Mouse (Mus musculus): Measurements from ENCODE around the gene Tmem43. TPM values are rescaled to one million over a fixed set of nuclear protein-coding genes. Genes with fewer than 3 reads are reported as not detected.

The Tmem43 gene
- total RNA-seq, 2 experiments from 2014 or later = 37.5 to 41.7 TPM

DNA sequence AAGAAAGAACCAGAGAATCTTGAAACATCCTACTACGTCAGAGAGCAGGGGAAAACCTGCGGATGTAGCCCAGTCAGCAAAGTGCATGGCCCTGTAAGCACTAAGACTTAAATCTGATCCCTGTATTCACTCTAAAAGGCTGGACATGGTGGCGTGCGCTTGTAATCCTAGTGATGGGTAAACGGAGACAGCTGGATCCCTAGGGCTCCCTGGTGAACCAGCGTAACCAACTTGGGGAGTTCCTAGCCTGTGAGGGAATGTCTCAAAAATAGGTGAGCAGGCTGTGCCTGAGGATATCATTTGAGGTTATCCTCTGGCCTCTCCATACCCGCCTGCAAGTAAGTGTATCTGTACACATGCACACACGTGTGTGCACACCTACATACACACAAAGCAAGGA, 57.2 kb downstream of the Tmem43 start:
- intact Hi-C loops (cut with DNase I; ENCODE audit: low total_unique reads) = no loop called here
- no peak for DNase-seq

DNA sequence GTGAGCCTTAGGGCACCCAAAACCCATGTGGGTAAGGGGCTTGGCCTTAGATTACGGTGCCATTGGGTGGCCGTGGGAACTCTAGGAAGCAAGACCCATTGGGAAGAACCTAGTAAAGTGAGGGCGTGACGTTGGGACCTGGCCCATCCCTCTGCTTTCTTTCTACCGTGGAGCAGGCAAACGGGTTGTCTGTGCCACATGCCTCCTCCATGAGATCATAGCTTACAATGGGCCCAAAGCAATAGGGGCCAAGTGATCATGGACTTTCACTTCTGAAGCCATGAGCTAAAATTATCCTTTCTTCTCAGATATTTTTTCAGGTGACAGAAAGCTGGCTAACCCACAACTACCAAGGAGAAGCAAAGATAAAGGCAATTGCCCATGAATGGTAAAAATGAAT, 57.8 kb downstream of the Tmem43 start:
- DNase-seq = no peak
- intact Hi-C loops (cut with DNase I; ENCODE audit: low total_unique reads) = no loop called here

DNA sequence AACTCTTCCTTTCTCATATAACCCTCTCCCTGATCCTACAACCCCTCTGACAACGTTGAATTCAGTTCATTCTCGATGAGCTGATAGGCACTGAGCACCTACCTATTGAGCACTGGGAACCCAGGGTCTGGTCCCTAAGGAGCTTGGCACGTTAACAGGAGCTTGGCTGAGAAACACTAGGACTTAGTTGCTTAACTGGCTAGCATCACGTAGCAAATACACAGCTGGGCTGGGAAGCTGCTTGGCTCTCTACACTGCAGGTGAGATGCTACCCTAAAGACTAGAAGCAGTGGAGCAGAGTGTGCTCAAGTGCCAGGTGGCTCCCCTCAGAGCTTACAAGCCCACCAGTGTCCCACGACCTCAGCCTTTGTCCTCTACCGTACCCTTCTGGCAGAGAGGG, 59.2 kb downstream of the Tmem43 start:
- intact Hi-C loops (cut with DNase I; ENCODE audit: low total_unique reads) = no loop called here
- no peak for DNase-seq

DNA sequence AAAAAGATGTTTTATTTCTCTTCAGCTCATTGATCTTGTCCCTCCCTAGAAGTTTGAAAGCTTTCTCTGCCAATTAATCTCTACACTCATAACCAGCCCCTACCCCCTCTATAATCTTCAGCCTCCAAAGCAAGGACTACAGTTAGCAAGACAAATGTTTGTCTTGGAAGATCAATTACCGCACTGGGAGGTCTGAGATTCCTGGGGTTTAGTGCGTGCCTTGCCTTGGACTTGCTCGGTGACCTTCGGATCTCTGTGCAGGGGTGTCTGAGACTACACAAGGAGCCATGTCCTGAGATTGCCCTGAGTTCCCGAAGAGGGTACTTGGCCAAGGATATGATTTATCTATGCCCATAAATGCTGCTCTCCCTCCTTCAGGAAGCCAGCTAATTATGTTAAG, 59.9 kb downstream of the Tmem43 start:
- no peak for DNase-seq
- intact Hi-C loops (cut with DNase I; ENCODE audit: low total_unique reads) = no loop called here

DNA sequence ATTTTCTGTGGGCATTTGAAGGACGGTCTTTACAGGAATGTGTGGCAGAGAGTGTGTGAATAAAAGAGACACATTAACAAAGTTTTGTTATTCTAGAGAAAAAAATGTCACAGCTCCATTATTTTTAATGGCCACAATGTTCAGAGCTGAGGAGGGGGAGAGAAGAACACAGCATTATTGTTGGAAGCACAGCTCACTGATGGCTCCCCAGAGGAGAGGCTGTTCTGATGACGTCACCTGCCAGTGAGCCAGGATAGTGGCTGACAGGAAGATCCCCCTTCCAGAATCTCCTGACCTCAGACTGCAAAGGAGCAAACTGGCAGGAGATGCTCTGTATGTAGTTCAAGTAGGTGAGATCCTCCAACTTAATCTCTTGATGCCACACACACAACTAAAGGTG, 60.3 kb downstream of the Tmem43 start:
- DNase-seq = no peak
- intact Hi-C loops (cut with DNase I; ENCODE audit: low total_unique reads) = no loop called here

DNA sequence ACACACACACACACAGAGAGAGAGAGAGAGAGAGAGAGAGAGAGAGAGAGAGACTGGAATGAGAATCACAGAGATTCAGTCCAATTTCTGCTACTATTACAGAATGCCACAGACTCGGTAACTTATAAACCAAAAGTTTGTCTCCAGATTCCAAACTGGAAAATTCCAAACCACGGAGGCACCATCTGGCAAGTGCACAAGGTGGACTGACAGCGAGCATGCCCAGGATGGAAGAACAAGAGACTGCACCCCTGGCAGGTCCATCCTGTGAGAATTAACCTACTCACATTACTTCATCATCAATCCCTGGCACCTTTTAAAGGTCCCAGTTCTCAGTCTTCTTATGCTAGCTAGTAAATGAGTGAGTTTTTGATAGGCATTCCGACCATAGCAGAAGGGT, 60.8 kb downstream of the Tmem43 start:
- intact Hi-C loops (cut with DNase I; ENCODE audit: low total_unique reads) = no loop called here
- no peak for DNase-seq

GRCm38 (mm10) chr6:91535231-91535630, 61.7 kb downstream of the Tmem43 start:
- intact Hi-C loops (cut with DNase I; ENCODE audit: low total_unique reads) = no loop called here
- no peak for DNase-seq

DNA sequence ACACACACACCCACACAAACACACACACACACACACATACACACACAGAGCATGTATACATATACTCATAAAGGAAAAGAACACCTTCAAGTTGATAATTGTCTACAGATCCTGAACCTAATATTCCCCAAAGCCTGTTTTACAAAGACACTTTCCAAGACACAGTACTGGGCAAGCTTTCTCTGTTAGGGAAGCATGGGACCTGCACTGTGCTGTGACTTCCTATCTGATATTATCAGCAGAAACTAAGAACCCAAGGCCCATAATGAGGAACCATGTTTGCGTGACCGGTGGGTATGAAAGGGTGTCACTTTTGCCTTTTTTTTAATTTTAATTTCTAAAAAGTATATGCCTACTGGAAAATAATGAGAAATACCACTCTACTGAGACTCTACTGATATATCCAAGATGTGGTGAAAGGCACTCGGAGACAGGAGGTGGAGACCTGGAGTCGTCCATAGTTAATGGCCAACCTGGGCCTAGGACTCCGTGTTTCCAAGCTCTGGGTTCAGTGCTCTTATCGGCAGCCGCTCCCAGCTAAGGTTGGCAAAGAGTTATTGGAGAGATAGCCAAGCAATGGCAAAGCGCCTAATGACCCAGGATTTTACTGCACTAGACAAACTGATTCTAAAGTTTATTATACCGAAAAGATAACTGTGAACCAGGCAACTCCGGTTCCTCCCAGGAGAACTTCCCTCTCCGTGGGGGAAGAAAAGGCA, 62.7 kb downstream of the Tmem43 start:
- intact Hi-C loops (cut with DNase I; ENCODE audit: low total_unique reads) = no loop called here
- no peak for DNase-seq

Other genes with a start within 250 kb of the Tmem43 start
- not detected for gene Wnt7a, start 62.3 kb upstream of the Tmem43 start, total RNA-seq (2021)
- gene Chchd4, start 157 bp upstream of the Tmem43 start, total RNA-seq (2021) = 1 to 10 TPM; 8.0 to 8.7 TPM
- gene Xpc, start 42.2 kb downstream of the Tmem43 start, total RNA-seq (2021) = 1 to 10 TPM; 6.8 to 7.2 TPM
- 10 to 100 TPM; 37.0 to 41.9 TPM for gene Lsm3, start 42.2 kb downstream of the Tmem43 start, total RNA-seq (2021)
- gene Slc6a6, start 210.3 kb downstream of the Tmem43 start, total RNA-seq (2021) = 10 to 100 TPM; 33.5 to 39.8 TPM